Mouse (Mus musculus) liver, embryonic 13.5 days (tissue): ENCODE data around the gene Auts2. TPM values are rescaled to one million over a fixed set of nuclear protein-coding genes. Genes with fewer than 3 reads are reported as not detected.

Experiments
- ATAC-seq: fragments of 200-750 bp; cut with Nextera tagmentation; 2 replicates; pipeline ENCODE4 v1.8.0; 2017; ENCODE audit warnings: low read depth, mild to moderate bottlenecking, moderate number of reproducible peaks, moderate library complexity
- DNase-seq: peaks from one replicate; pipeline ENCODE4 v3.0.0; 2022
- H3K27ac ChIP-seq: fragments of 300-500 bp; sonication (generic); 2 replicates; pipeline ENCODE4 v1.5.1; 2015; ENCODE audit warnings: moderate library complexity, mild to moderate bottlenecking, inconsistent platforms
- H3K27me3 ChIP-seq: fragments of 300-500 bp; sonication (generic); 2 replicates; pipeline ENCODE4 v1.6.1; 2015; ENCODE audit warnings: mild to moderate bottlenecking, inconsistent platforms
- H3K36me3 ChIP-seq: fragments of 300-500 bp; sonication (generic); 2 replicates; pipeline ENCODE4 v1.6.1; 2015; ENCODE audit warnings: mild to moderate bottlenecking, inconsistent platforms
- H3K4me1 ChIP-seq: fragments of 300-500 bp; sonication (generic); replicated peaks from 2 replicates; pipeline ENCODE4 v1.6.1; 2015; ENCODE audit warnings: inconsistent platforms
- H3K4me2 ChIP-seq: fragments of 300-500 bp; sonication (generic); 2 replicates; pipeline ENCODE4 v1.6.1; 2015; ENCODE audit warnings: inconsistent platforms, mild to moderate bottlenecking, moderate library complexity
- H3K4me3 ChIP-seq: fragments of 300-500 bp; sonication (generic); replicated peaks from 2 replicates; pipeline ENCODE4 v1.5.1; 2015; ENCODE audit warnings: mild to moderate bottlenecking, inconsistent platforms
- H3K9ac ChIP-seq: fragments of 300-500 bp; sonication (generic); 2 replicates; pipeline ENCODE4 v1.6.1; 2015; ENCODE audit warnings: mild to moderate bottlenecking, inconsistent platforms
- H3K9me3 ChIP-seq: fragments of 300-500 bp; sonication (generic); replicated peaks from 2 replicates; pipeline ENCODE4 v1.6.1; 2016; ENCODE audit warnings: inconsistent platforms
- WGBS: fragments of 180-500 bp; shearing (Covaris S2); methylation state at CpG from one replicate; pipeline ENCODE4 v1.1.7; 2015; ENCODE audit not compliant: insufficient replicate concordance; 5-methylcytosine and 5-hydroxymethylcytosine counted together
- polyA plus RNA-seq: library from polyadenylated mRNA; unstranded; fragments of >200 nt; fragmentation: Nextera tagmentation; extraction: Ambion mirVana; gene quantifications from 2 replicates; pipeline ENCODE4 v1.2.1, GENCODE M21; 2015

Auts2 gene
- polyA plus RNA-seq, 1 experiment from 2014 or later, result 1.5 TPM

- DNase-seq, result no peak
- H3K27ac ChIP-seq, result no peak overlapping the region
- H3K9me3 ChIP-seq, result no peaks in the 10 kb centered on the region
- H3K27me3 ChIP-seq, result no peaks in the 10 kb centered on the region
- H3K4me3 ChIP-seq, result no peak overlapping the region
- H3K4me2 ChIP-seq, result no peak overlapping the region
- ATAC-seq, result no peak
- H3K4me1 ChIP-seq, result no peaks in the 10 kb centered on the region
- no peaks in the 10 kb centered on the region for H3K36me3 ChIP-seq
- no peak overlapping the region for H3K9ac ChIP-seq
- WGBS, result 30% methylated on average over 8 of the region's 8 CpGs
Measured at GRCm38 (mm10) chr5:131558403-131559174, 984.6 kb downstream of the Auts2 start.

- Histone ChIP-seq H3K27me3 (no peaks in the 10 kb centered on the region), H3K4me2 (no peak overlapping the region), H3K9ac (no peak overlapping the region), H3K36me3 (no peaks in the 10 kb centered on the region), H3K9me3 (no peaks in the 10 kb centered on the region), H3K27ac (no peak overlapping the region), H3K4me1 (no peaks in the 10 kb centered on the region), H3K4me3 (no peak overlapping the region)
- no peak for ATAC-seq
- 60% methylated on average over 14 of the region's 14 CpGs for WGBS
- DNase-seq, result no peak
Measured at GRCm38 (mm10) chr5:131557591-131558385, 985.4 kb downstream of the Auts2 start.

- no peak overlapping the region for H3K4me2 ChIP-seq
- WGBS, result 53% methylated on average over 17 of the region's 17 CpGs
- DNase-seq, result no peak
Measured at GRCm38 (mm10) chr5:131548932-131549563, 994.1 kb downstream of the Auts2 start.

GRCm38 (mm10) chr5:131547926-131548325 is 995.2 kb downstream of the Auts2 start:
- H3K9ac ChIP-seq, result no peak overlapping the region
- H3K4me3 ChIP-seq, result no peak overlapping the region
- 81% methylated on average over 6 of the region's 6 CpGs for WGBS
- H3K4me1 ChIP-seq, result no peaks in the 10 kb centered on the region
- ATAC-seq (no peak), DNase-seq (no peak)
- H3K27me3 ChIP-seq, result no peaks in the 10 kb centered on the region
- no peak overlapping the region for H3K4me2 ChIP-seq
- H3K36me3 ChIP-seq, result no peaks in the 10 kb centered on the region
- no peaks in the 10 kb centered on the region for H3K9me3 ChIP-seq
- H3K27ac ChIP-seq, result no peak overlapping the region

More at GRCm38 (mm10) chr5:131548932-131549563, 994.1 kb downstream of the Auts2 start:
- H3K27me3 ChIP-seq, result no peaks in the 10 kb centered on the region
- no peak overlapping the region for H3K27ac ChIP-seq
- H3K9ac ChIP-seq, result no peak overlapping the region
- H3K4me3 ChIP-seq, result no peak overlapping the region
- no peak for ATAC-seq
- H3K9me3 ChIP-seq, result no peaks in the 10 kb centered on the region
- H3K4me1 ChIP-seq, result no peaks in the 10 kb centered on the region
- H3K36me3 ChIP-seq, result no peaks in the 10 kb centered on the region

GRCm38 (mm10) chr5:131546414-131546813 is 996.7 kb downstream of the Auts2 start:
- no peak overlapping the region for H3K9ac ChIP-seq
- H3K4me2 ChIP-seq, result no peak overlapping the region
- DNase-seq (no peak), ATAC-seq (no peak)
- H3K27me3 ChIP-seq, result no peaks in the 10 kb centered on the region
- 83% methylated on average over 1 of the region's 1 CpGs for WGBS
- no peak overlapping the region for H3K4me3 ChIP-seq
- no peaks in the 10 kb centered on the region for H3K9me3 ChIP-seq
- no peaks in the 10 kb centered on the region for H3K4me1 ChIP-seq
- no peaks in the 10 kb centered on the region for H3K36me3 ChIP-seq
- H3K27ac ChIP-seq, result no peak overlapping the region

GRCm38 (mm10) chr5:131544381-131544780 is 998.8 kb downstream of the Auts2 start:
- WGBS, result 64% methylated on average over 7 of the region's 7 CpGs
- H3K4me3 ChIP-seq, result no peak overlapping the region
- H3K9ac ChIP-seq, result no peak overlapping the region
- H3K27ac ChIP-seq, result no peak overlapping the region
- peaks cover 5% of the 10 kb centered on the region for H3K27me3 ChIP-seq
- H3K4me2 ChIP-seq, result no peak overlapping the region
- H3K4me1 ChIP-seq, result no peaks in the 10 kb centered on the region
- no peaks in the 10 kb centered on the region for H3K9me3 ChIP-seq
- ATAC-seq, result no peak
- H3K36me3 ChIP-seq, result no peaks in the 10 kb centered on the region
- no peak for DNase-seq

GRCm38 (mm10) chr5:131538311-131538915 is 1004.7 kb downstream of the Auts2 start:
- Histone ChIP-seq H3K27ac (peak overlapping the region; percentile 34), H3K9ac (peak overlapping the region; percentile 59), H3K4me1 (no peaks in the 10 kb centered on the region; the same call in 1 of the 2 replicates), H3K4me2 (peak overlapping the region; percentile 66), H3K27me3 (peaks cover 43% of the 10 kb centered on the region), H3K36me3 (no peaks in the 10 kb centered on the region), H3K9me3 (no peaks in the 10 kb centered on the region), H3K4me3 (peak overlapping the region; percentile 60)
- under 1% methylated on average over 49 of the region's 68 CpGs for WGBS
- peak; percentile 9 for DNase-seq
- ATAC-seq, result peak; percentile 75

GRCm38 (mm10) chr5:131537831-131538310 is 1005.3 kb downstream of the Auts2 start:
- DNase-seq, result no peak

GRCm38 (mm10) chr5:131537155-131537830 is 1005.9 kb downstream of the Auts2 start:
- Histone ChIP-seq H3K27ac (no peak overlapping the region; the same call in none of the 2 replicates), H3K4me1 (no peaks in the 10 kb centered on the region; the same call in 1 of the 2 replicates)
- no peak for DNase-seq

More at GRCm38 (mm10) chr5:131537831-131538310, 1005.3 kb downstream of the Auts2 start:
- Histone ChIP-seq H3K9me3 (no peaks in the 10 kb centered on the region), H3K36me3 (no peaks in the 10 kb centered on the region), H3K4me1 (no peaks in the 10 kb centered on the region; the same call in 1 of the 2 replicates), H3K4me3 (peak overlapping the region; percentile 60), H3K9ac (peak overlapping the region; percentile 59), H3K27ac (peak overlapping the region; percentile 34), H3K4me2 (peak overlapping the region; percentile 66), H3K27me3 (peaks cover 43% of the 10 kb centered on the region)
- peak; percentile 44 for ATAC-seq
- WGBS, result under 1% methylated on average over 46 of the region's 48 CpGs

GRCm38 (mm10) chr5:131535752-131536151 is 1007.4 kb downstream of the Auts2 start:
- ATAC-seq, result no peak
- no peak overlapping the region for H3K4me2 ChIP-seq
- H3K9me3 ChIP-seq, result no peaks in the 10 kb centered on the region
- H3K27me3 ChIP-seq, result peaks cover 43% of the 10 kb centered on the region
- no peak overlapping the region for H3K9ac ChIP-seq
- no peak overlapping the region for H3K27ac ChIP-seq
- WGBS, result 74% methylated on average over 6 of the region's 6 CpGs
- no peaks in the 10 kb centered on the region for H3K36me3 ChIP-seq
- H3K4me3 ChIP-seq, result no peak overlapping the region
- DNase-seq, result no peak
- no peaks in the 10 kb centered on the region; the same call in 1 of the 2 replicates for H3K4me1 ChIP-seq

More at GRCm38 (mm10) chr5:131537155-131537830, 1005.9 kb downstream of the Auts2 start:
- Histone ChIP-seq H3K9ac (peak overlapping the region; percentile 59), H3K9me3 (no peaks in the 10 kb centered on the region), H3K36me3 (no peaks in the 10 kb centered on the region), H3K4me3 (peak overlapping the region; percentile 60), H3K4me2 (peak overlapping the region; percentile 66), H3K27me3 (peaks cover 43% of the 10 kb centered on the region)
- WGBS, result 0% methylated on average over 38 of the region's 44 CpGs
- peak; percentile 51 for ATAC-seq
